Mouse (Mus musculus) megakaryocyte, embryonic 14.5 days (primary cell): ENCODE data around the gene Cplx2.

Experiments
- FLI1 ChIP-seq: IDR thresholded peaks from 2 replicates; pipeline ENCODE4 v1.6.1; 2012; ENCODE audit warnings: low read length, inconsistent platforms, mixed read lengths
- GATA1 ChIP-seq: IDR thresholded peaks from 3 replicates; pipeline ENCODE4 v1.6.1; 2012; ENCODE audit warnings: mixed read lengths, low read length, inconsistent platforms, borderline replicate concordance

- TF ChIP-seq FLI1 (no peak), GATA1 (no peak)
These were observed 43.9 kb downstream of the Cplx2 start for GRCm38 (mm10) chr13:54415059-54415458.
